Mouse (Mus musculus): ENCODE results near the gene Nmnat2. TPM values are rescaled to one million over a fixed set of nuclear protein-coding genes. Genes with fewer than 3 reads are reported as not detected.

The Nmnat2 gene
- polyA plus RNA-seq, 1 experiment: 8.3 TPM

GRCm38 (mm10) chr1:152986981-152987380 lies 32.2 kb downstream of the Nmnat2 start:
- H3K79me3 ChIP-seq (ENCODE audit: low read depth): no peaks in the 10 kb centered on the region
- H3K27me3 ChIP-seq (ENCODE audit: control insufficient read depth, insufficient read depth, insufficient read length): no peaks in the 10 kb centered on the region
- no peak overlapping the region for H3K4me3 ChIP-seq (ENCODE audit: insufficient read depth, poor library complexity, severe bottlenecking)
- H3ac ChIP-seq (ENCODE audit: control insufficient read depth, insufficient read length, low read depth): no peak overlapping the region
- TF ChIP-seq CTCF (IDR thresholded peaks at IDR 0.05; ENCODE audit: control insufficient read depth, insufficient read depth, insufficient read length) (no peak), USF1 (IDR thresholded peaks at IDR 0.05; ENCODE audit: low read depth) (no peak)
- no peaks in the 10 kb centered on the region for H3K79me2 ChIP-seq (ENCODE audit: control insufficient read depth, insufficient read depth)
- no peaks in the 10 kb centered on the region for H3K36me3 ChIP-seq (ENCODE audit: control insufficient read depth, insufficient read depth)

- Histone ChIP-seq H3K27me3 (ENCODE audit: control insufficient read depth, insufficient read depth, insufficient read length) (no peaks in the 10 kb centered on the region), H3K36me3 (ENCODE audit: control insufficient read depth, insufficient read depth) (no peaks in the 10 kb centered on the region), H3K79me3 (ENCODE audit: low read depth) (no peaks in the 10 kb centered on the region), H3ac (ENCODE audit: control insufficient read depth, insufficient read length, low read depth) (no peak overlapping the region), H3K4me3 (ENCODE audit: insufficient read depth, poor library complexity, severe bottlenecking) (no peak overlapping the region), H3K79me2 (ENCODE audit: control insufficient read depth, insufficient read depth) (no peaks in the 10 kb centered on the region)
- no peak for TF ChIP-seq FOSL1 (IDR thresholded peaks at IDR 0.05; ENCODE audit: insufficient read depth, low read length, poor library complexity, severe bottlenecking)
- TF ChIP-seq CTCF (IDR thresholded peaks at IDR 0.05; ENCODE audit: control insufficient read depth, insufficient read depth, insufficient read length): no peak
- TF ChIP-seq USF1 (IDR thresholded peaks at IDR 0.05; ENCODE audit: low read depth): no peak
- no peak for TF ChIP-seq MYOG (IDR thresholded peaks at IDR 0.05; ENCODE audit: control insufficient read depth, extremely low read depth, insufficient read length)
- TF ChIP-seq CEBPB (IDR thresholded peaks at IDR 0.05; ENCODE audit: low read depth): no peak
- no peak for TF ChIP-seq MAX (IDR thresholded peaks at IDR 0.05)
- TF ChIP-seq MYOD1 (IDR thresholded peaks at IDR 0.05; ENCODE audit: control insufficient read depth, insufficient read length, low read depth): no peak
Measured at GRCm38 (mm10) chr1:152990067-152990466, 35.3 kb downstream of the Nmnat2 start.

- no peaks in the 10 kb centered on the region for H3K36me3 ChIP-seq (ENCODE audit: control insufficient read depth, insufficient read depth)
- no peaks in the 10 kb centered on the region for H3K27me3 ChIP-seq (ENCODE audit: control insufficient read depth, insufficient read depth, insufficient read length)
- no peak for TF ChIP-seq FOSL1 (IDR thresholded peaks at IDR 0.05; ENCODE audit: insufficient read depth, low read length, poor library complexity, severe bottlenecking)
- TF ChIP-seq MYOG (IDR thresholded peaks at IDR 0.05; ENCODE audit: control insufficient read depth, extremely low read depth, insufficient read length): no peak
- TF ChIP-seq MAX (IDR thresholded peaks at IDR 0.05): no peak
- TF ChIP-seq CTCF (IDR thresholded peaks at IDR 0.05; ENCODE audit: control insufficient read depth, insufficient read depth, insufficient read length): no peak
- TF ChIP-seq USF1 (IDR thresholded peaks at IDR 0.05; ENCODE audit: low read depth): no peak
- no peak for TF ChIP-seq MYOD1 (IDR thresholded peaks at IDR 0.05; ENCODE audit: control insufficient read depth, insufficient read length, low read depth)
- TF ChIP-seq CEBPB (IDR thresholded peaks at IDR 0.05; ENCODE audit: low read depth): no peak
- no peak overlapping the region for H3ac ChIP-seq (ENCODE audit: control insufficient read depth, insufficient read length, low read depth)
- no peak overlapping the region for H3K4me3 ChIP-seq (ENCODE audit: insufficient read depth, poor library complexity, severe bottlenecking)
- H3K79me3 ChIP-seq (ENCODE audit: low read depth): no peaks in the 10 kb centered on the region
- H3K79me2 ChIP-seq (ENCODE audit: control insufficient read depth, insufficient read depth): no peaks in the 10 kb centered on the region
Measured at GRCm38 (mm10) chr1:152992271-152993134, 37.7 kb downstream of the Nmnat2 start.

GRCm38 (mm10) chr1:152993803-152994202 lies 39.0 kb downstream of the Nmnat2 start:
- Histone ChIP-seq H3K79me3 (ENCODE audit: low read depth) (no peaks in the 10 kb centered on the region), H3K4me3 (ENCODE audit: insufficient read depth, poor library complexity, severe bottlenecking) (no peak overlapping the region), H3K27me3 (ENCODE audit: control insufficient read depth, insufficient read depth, insufficient read length) (no peaks in the 10 kb centered on the region), H3K36me3 (ENCODE audit: control insufficient read depth, insufficient read depth) (no peaks in the 10 kb centered on the region), H3ac (ENCODE audit: control insufficient read depth, insufficient read length, low read depth) (no peak overlapping the region), H3K79me2 (ENCODE audit: control insufficient read depth, insufficient read depth) (no peaks in the 10 kb centered on the region)
- no peak for TF ChIP-seq MAX (IDR thresholded peaks at IDR 0.05)
- no peak for TF ChIP-seq MYOG (IDR thresholded peaks at IDR 0.05; ENCODE audit: control insufficient read depth, extremely low read depth, insufficient read length)
- no peak for TF ChIP-seq FOSL1 (IDR thresholded peaks at IDR 0.05; ENCODE audit: insufficient read depth, low read length, poor library complexity, severe bottlenecking)
- no peak for TF ChIP-seq MYOD1 (IDR thresholded peaks at IDR 0.05; ENCODE audit: control insufficient read depth, insufficient read length, low read depth)
- no peak for TF ChIP-seq CTCF (IDR thresholded peaks at IDR 0.05; ENCODE audit: control insufficient read depth, insufficient read depth, insufficient read length)
- TF ChIP-seq CEBPB (IDR thresholded peaks at IDR 0.05; ENCODE audit: low read depth): no peak
- TF ChIP-seq USF1 (IDR thresholded peaks at IDR 0.05; ENCODE audit: low read depth): no peak

- no peaks in the 10 kb centered on the region for H3K79me2 ChIP-seq (ENCODE audit: control insufficient read depth, insufficient read depth)
- no peaks in the 10 kb centered on the region for H3K27me3 ChIP-seq (ENCODE audit: control insufficient read depth, insufficient read depth, insufficient read length)
- no peak for TF ChIP-seq CTCF (IDR thresholded peaks at IDR 0.05; ENCODE audit: control insufficient read depth, insufficient read depth, insufficient read length)
- no peak for TF ChIP-seq MYOD1 (IDR thresholded peaks at IDR 0.05; ENCODE audit: control insufficient read depth, insufficient read length, low read depth)
- no peak for TF ChIP-seq CEBPB (IDR thresholded peaks at IDR 0.05; ENCODE audit: low read depth)
- no peak for TF ChIP-seq USF1 (IDR thresholded peaks at IDR 0.05; ENCODE audit: low read depth)
- TF ChIP-seq FOSL1 (IDR thresholded peaks at IDR 0.05; ENCODE audit: insufficient read depth, low read length, poor library complexity, severe bottlenecking): no peak
- no peak for TF ChIP-seq MYOG (IDR thresholded peaks at IDR 0.05; ENCODE audit: control insufficient read depth, extremely low read depth, insufficient read length)
- TF ChIP-seq MAX (IDR thresholded peaks at IDR 0.05): no peak
- no peaks in the 10 kb centered on the region for H3K79me3 ChIP-seq (ENCODE audit: low read depth)
- H3ac ChIP-seq (ENCODE audit: control insufficient read depth, insufficient read length, low read depth): no peak overlapping the region
- H3K36me3 ChIP-seq (ENCODE audit: control insufficient read depth, insufficient read depth): no peaks in the 10 kb centered on the region
- no peak overlapping the region for H3K4me3 ChIP-seq (ENCODE audit: insufficient read depth, poor library complexity, severe bottlenecking)
Measured at GRCm38 (mm10) chr1:152999983-153000382, 45.2 kb downstream of the Nmnat2 start.
